Mouse (Mus musculus): Measurements from ENCODE around the gene Krt79. TPM values are rescaled to one million over a fixed set of nuclear protein-coding genes. Genes with fewer than 3 reads are reported as not detected.

Gene Krt79
- total RNA-seq (2014; fragmentation: Nextera tagmentation) (not detected in 2 replicates), total RNA-seq (2017) (not detected in 2 replicates)

DNA sequence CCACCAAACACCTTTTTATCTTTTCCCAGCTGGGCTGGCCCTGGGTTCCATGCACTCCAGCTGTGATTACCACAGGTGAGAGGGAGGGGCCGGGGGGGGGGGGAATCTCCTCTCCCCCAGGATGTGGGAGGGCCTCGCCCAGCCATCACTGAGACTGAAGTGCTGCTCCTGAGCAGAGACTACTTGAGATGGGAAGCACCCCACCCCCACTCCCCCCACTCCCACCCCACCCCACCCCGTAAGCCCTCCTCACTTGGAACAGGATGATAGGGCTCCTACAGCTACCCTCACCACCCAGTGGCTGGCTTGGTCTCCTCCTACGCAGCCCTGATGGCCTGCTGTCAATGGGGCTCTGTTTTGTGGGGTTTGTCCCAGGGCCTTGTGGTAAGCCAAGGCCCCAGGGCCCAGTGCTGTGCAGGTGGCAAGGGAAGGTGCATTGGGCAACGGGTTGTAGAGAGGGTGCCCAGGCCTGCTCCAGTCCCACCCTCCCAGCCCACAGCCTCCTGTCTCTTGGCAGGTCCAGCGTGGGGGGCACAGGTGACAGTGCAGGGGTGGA lies at the start of gene Krt79:
TSS of gene Krt79 (minus strand) at position 51 of the 556 bp plus-strand sequence.
- ATAC-seq (replicated peaks; ENCODE audit: poor library complexity, severe bottlenecking): no peak

DNA sequence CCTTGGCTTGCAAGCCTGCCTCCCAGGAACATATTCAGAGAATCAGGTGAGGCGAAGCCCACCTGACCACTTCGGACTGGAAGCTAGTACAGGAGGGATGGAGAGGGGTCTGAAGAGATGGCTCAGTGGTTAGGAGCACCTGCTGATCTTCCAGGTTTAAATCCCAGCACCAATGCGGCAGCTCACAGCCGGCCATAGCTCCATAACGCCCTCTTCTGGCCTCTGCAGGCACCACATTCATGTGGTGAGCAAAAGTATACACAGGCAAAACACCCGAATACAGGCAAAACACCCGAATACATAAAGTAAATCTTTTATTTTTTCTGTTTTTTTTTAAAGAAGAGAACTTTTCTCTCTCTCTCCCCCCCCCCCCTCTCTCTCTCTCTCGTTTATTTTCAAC lies 48.6 kb upstream of the Krt79 start:
- no peak for ATAC-seq (replicated peaks; ENCODE audit: poor library complexity, severe bottlenecking)

DNA sequence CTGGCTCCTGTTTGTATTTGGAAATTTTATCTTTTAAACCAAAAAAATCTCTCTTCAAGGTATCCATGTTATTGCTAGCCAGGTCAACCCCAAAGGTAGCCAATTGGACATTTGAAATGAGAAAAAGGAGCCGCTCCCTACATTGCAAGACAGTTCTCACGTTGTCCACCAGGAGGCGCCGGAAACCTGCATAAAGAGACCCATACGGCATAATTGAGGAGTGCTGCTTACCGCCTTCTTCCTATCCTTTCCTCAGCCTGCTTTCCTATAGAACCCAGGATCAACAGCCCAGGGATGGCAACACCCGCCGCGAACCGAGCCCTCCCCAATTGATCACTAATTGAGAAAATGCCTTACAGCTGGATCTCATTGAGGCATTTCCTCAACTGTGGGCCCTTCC lies 48.0 kb upstream of the Krt79 start:
- peak; percentile 31; the same call in 1 of the 2 replicates for ATAC-seq (replicated peaks; ENCODE audit: poor library complexity, severe bottlenecking)

DNA sequence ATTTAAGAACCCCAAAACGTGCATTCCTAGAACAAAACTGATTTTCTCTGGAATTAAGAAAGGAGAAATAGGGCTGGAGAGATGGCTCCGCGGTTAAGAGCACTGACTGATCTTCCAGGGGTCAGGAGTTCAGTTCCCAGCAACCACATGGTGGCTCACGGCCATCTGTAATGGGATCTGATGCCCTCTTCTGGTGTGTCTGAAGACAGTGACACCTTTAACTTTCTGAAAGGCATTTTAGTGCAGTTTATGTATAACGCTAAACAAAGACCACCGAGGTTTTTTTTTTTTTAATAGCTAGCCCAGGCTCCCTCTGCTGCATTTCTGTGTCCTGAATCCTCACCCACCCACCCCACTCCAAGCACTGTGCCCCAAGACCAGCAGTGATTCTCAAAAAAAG lies 44.6 kb upstream of the Krt79 start:
- no peak for ATAC-seq (replicated peaks; ENCODE audit: poor library complexity, severe bottlenecking)

DNA sequence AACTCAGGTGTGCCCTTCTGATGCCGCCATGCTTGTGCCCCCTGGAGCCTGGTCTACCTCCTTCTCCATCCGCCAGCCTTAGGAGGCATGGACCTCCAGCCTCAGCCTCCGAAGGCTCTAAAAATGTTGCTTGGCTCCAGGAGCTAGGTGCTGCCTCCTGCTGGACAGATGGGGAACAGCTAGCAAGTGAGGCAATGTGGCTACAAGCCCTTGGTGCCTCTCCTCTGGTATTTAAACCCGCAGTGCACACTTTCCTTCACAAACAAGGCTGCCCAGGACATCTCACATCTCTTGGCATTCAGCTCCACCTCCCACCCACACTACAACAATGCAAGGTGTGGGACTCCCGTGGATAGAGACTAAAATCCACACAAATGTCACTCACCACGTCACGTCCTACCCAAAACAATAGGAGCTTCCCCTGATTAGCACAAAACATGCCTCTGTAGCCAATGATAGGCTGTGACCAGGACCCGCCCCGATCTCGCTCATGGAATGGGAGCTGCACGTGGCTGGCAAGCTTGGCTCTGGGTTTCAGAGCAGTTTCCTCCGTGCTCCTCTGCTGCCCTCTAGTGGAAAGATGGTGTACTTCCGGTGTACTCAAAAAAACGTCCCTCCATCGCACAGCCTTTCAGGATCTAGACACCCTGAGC lies 44.0 kb upstream of the Krt79 start:
- ATAC-seq (replicated peaks; ENCODE audit: poor library complexity, severe bottlenecking): peak; percentile 91

DNA sequence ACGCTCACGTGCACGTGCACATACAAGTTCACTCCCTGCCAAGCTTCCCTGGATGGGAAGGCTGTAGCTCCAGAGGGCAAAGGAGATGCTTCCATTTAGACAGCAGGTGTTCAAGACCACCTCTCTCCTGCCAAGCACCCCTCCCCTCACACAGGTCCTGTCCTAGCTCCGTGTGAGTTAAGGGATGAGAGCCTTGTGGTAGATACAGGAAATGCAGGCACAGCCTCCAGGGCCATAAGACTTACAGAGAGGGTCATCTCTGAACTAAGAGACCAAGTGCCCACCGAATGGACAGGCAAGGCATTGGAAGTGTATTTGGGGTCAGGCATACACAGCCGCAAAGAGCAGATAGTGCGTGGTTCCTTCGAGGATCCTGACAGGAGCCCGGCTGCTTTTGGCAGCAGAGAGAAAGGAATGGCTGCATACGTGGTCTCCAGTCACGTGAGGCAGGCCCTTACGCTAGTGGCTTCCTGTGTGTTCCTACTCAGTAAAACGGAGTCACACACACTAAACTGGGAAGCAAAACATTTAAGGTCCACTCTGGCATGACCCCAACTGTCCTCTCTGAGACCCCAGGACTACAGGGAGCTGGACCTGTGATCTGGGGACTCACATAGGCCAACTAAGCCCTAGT lies 43.3 kb upstream of the Krt79 start:
- ATAC-seq (replicated peaks; ENCODE audit: poor library complexity, severe bottlenecking): no peak

DNA sequence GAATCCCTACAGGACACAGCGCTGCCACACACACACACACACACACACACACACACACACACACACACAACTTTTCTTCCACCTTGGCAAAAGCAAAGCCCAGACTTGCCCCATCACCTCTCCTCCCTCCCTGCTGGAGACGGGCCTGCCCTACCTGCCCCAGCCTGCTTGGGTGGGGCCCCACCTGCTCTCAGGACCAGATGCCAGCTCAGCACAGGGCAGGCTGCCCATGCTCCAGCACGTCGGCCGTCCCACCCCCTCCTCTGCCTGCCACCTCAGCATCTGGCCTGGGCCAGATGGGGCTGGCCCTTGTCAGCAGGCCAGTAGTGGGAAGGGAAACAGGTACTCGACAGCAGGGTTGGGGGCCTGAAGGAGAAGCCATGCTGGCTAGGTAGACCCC lies 40.7 kb upstream of the Krt79 start:
- ATAC-seq (replicated peaks; ENCODE audit: poor library complexity, severe bottlenecking): no peak

DNA sequence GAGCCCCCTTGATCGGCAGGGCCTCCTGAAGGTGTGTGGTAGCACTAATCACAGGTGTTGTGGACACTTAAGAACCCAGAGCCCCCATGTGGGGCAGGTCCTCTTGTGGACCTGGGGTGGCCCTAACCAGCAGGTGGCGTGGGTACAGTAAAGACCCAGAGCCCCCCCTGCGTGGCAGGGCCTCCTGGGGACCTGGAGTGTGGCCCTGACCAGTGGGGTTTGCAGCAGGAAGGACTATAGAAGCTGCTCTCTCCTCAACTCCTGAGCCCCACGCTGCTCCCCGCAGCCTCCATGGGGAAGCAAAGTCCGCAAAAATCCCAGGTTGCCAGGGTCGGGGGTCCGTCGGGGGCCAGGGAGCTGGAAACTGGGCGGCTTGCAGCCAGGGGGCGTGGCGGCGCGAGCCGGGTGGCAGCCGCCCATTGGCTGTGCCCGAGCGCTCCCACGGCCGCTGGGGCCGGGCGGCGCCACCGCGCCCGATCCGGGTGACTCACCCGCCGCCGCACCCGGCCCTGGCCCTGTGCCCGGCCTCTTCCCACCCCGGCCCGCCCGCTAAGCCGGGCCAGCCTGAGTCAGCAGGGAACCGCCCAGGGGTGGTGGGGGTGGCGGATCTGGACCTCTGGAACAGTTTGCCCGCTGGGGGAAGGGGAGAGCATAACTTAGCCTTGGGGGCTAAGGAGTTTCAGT lies 37.1 kb upstream of the Krt79 start:
- ATAC-seq (replicated peaks; ENCODE audit: poor library complexity, severe bottlenecking): peak; percentile 57

DNA sequence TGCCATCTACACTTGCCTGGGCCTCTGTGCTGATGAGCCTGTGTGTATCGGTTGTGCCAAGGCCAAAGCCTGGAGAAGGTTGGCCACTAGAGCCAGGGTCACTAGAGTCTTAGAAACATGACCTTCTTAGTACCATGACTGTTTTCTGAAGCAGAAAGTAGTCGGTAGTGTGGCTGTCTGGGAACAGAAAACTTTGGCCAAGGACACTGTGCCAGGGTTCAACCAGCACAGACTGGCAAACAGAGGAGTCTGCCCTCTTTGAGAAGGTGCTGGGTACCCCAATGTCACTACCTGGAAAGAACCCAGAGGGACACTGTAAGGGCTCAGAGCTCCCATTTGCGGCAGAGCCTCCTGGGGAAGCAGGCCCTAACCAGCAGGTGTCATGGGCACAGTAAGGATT lies 36.5 kb upstream of the Krt79 start:
- ATAC-seq (replicated peaks; ENCODE audit: poor library complexity, severe bottlenecking): no peak

DNA sequence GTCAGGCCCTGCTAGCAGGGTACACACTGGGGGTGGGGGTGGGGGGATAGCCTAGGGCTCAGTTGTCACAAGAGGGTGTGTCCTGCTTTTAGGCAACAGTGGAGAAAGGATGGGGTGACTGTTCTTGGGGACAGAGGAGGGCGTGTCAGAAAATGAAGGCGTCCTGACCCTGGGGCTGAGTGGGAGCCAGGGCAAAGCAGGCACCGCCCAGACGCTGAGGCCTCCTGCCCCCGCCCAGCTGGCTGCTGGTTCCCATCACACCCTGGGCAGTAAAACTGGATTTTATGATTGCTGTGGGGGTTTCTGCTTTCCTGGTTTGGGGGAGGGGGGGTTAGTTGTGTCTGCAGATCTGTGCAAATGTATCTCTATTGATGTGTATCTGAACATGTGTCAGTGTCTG lies 35.9 kb upstream of the Krt79 start:
- ATAC-seq (replicated peaks; ENCODE audit: poor library complexity, severe bottlenecking): no peak

DNA sequence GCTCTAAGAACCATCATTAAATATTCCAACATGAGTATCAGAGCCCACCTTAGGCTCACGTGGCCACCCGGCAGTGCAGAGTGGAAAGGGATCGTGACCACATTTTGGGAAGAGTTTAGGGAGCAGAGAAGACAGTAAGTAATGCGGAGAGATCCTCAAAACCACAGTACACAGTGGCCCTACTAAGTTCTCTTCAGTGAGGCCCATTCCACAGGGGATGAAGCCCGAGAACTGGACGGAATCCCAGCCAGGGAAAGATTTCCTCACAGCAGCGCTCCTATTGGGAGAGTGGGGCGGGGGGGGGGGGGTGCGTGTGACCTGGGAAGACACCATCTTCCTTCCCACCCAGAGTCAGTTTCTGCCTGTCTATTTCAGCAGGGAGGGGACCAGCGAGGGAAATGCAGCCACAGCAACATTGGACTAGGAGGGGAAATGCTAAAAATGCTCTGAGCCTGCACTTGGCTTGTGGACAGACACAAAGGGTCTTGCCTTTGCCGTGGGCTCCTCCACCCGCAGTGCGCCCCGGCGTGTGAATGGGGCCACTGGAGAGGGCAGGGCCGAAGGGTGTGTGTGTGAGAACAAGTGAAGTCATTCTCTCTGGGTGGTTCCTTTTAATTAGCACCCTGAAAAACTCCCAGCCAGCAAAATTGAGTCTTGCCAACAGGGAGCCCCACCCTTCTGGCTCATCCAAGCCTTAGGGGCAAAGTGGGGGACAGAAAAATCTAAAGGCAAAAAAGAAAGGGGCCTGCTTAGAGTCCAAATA lies 34.1 kb upstream of the Krt79 start:
- no peak for ATAC-seq (replicated peaks; ENCODE audit: poor library complexity, severe bottlenecking)

DNA sequence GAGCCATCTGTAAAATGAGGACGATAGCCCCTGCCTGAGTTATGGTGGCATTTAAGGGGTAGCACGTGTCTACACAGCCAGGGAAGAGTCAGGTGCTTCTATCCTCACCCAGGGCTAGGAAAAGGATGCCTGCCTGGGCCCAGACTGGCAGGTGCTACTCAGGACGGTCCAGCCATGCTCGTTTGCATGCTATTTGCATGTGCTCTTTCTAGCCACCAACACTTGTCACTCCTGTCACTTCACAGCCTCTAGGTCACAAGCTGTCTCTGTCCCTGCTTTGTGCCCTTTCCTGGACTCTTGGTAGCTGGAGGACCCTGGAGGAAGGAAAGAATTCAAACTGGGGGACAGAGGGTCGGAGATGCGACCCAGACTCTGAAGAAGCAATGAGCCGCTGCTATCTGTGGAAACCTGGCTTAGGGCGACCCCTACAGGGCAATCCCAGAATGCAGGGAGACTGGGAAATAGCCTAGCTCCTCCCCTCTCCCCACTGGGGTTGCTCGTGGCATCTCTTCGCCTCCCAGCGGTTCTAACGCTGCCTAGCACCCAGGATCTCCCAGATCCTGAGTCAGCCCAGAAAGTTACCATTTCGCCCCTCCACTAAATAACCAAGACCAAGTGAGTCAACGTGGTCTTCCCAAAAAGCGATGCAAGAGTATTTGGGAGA lies 33.4 kb upstream of the Krt79 start:
- ATAC-seq (replicated peaks; ENCODE audit: poor library complexity, severe bottlenecking): peak; percentile 72

DNA sequence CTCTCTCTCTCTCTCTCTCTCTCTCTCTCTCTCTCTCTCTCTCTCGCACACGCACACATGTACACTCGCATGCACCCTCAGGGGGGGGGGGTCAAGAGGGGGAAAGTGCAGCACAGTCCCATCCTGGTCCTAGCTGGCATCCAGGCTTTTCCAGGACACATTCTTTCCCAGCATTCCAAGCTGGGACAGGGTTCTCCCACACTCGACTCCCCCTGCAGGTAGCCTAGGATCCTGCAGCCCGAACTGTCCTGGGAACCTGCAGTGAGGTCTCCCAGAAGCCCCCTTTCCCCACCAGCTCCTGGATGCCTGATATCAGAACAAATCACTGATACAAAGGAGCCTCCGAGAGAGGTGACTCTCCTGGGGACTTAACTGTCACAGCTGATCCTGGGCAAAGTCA lies 30.4 kb upstream of the Krt79 start:
- ATAC-seq (replicated peaks; ENCODE audit: poor library complexity, severe bottlenecking): no peak

DNA sequence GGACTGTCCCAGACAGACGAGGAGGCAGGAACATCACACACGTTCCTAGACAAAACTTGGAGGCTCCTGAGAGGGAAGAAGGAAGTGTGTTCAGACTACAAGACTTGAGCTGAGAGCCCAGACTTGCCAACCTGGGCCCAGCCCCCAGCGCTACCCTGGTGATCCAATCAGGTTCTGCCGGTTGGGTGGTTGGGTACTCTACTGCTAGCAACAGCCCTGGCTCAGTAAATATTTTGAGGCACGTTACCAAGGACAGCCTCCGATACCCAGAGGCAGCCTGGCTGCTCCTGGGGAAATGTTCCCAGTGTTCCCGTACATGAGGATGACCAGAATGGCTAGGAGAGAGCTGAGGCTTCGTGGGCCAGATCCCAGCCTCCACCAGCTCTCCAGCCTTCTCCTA lies 26.7 kb upstream of the Krt79 start:
- ATAC-seq (replicated peaks; ENCODE audit: poor library complexity, severe bottlenecking): no peak

DNA sequence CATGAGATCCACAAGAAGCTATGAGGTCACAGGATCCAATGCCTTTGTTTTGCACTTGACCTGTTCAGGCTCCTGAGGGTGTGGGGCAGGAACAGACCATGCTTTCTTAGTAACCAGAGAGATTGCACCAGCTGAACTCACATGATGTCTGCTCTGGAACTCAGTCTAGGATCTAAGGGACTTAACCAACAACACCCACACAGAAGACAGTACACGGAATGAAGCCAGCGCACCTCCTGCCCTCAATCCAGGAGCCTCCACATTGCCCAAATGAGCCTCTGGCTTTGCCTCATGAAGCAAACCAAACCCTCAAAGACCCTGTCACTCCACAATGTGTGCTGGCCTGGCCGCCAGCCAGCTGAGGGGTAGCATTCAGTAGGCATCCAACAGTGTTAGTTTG lies 18.8 kb upstream of the Krt79 start:
- ATAC-seq (replicated peaks; ENCODE audit: poor library complexity, severe bottlenecking): no peak

DNA sequence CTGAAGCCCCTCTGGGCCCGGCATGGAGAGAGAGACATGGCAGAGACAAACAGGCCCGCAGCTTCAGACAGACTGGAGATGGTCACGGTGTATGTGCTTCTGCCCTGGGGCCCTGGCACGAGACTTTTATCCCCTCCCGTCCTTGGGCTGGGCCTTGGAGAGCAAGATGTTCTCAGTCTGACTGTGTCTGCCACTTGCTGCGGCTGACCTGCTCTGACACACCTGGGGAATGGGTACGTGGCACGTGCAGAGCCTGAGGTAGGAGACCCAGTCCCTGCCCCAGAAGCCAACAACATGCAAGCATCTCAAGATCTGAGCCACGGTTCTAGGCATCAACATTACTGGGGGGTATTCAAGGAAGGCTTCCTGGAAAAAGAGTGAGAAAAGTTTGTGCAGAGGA lies 14.1 kb upstream of the Krt79 start, which contains the start of gene Krt78:
TSS of gene Krt78 (minus strand) at position 101 of the 400 bp plus-strand sequence.
- no peak for ATAC-seq (replicated peaks; ENCODE audit: poor library complexity, severe bottlenecking)

DNA sequence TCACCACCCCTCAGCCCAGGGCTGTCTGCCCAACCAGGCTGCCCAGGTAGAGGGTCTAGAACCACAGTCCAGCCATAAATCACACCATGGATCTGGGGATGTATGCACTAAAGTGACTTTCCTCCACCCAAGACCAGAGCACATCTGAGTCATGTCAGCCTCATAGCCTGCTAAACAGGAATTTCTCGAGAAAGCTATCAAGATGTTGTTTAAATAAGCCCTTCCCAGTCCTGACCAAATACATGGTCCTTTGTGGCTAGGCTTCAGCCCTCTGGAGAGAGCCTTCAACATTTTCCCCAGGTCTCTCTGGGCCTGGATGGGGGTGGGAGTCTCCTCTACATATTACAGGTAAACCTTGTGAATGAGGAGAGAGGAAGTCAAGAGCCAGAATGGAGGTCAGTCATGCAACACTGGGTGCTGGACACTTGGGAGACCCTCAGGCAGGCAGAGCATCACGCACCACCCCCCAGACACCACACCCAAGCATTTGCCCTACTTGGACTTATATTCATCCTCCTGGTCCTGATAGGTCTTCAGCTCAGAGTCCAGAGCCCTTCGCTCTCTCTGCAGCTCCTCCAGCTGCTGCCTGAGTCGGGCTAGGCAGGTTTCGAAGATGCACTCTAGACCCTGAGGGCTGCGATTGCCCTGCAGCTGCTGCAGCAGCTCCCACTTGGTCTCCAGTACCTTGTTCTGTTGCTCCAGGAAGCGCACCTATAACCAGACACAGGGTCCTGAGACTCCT lies 12.8 kb upstream of the Krt79 start:
- ATAC-seq (replicated peaks; ENCODE audit: poor library complexity, severe bottlenecking): no peak

DNA sequence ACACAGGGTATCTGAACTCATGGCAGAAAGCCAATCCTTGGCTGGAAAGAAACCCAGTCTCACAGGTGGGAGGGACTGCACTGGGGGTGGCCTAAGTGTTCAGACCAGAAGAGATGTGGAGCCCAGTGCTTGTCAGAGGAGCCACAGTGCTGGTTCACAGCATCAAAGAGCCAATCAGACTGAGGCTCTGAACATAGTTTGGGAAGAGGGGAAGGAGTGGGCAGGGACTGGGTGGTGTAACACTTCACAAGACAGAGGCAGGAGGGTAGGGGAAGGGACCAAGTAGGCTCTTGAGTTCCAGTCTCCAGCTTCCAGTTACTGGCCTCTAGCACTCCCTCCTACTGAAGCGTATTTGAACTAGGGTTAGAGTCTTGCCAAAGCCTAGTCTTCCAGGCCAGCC lies 5.3 kb upstream of the Krt79 start:
- ATAC-seq (replicated peaks; ENCODE audit: poor library complexity, severe bottlenecking): no peak

DNA sequence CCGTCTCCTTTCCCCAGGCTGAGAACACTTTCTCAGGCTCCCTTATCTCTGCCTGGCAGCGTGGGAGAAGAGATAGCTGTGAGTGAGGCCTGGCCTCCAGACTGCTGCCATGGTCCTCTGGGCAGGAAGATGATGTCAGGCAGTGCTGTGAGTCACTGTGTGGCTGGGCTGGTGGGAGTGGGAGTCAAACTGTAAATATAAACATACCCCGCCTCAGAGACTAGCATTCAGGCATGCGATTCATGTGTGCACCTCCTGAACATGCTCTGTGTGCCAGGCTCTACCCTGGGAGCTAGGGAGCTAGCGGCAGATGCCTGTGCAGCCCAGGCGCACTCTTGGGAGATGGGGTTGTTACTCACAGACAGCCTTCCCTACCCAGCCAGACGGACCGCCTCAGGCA lies 1.8 kb upstream of the Krt79 start:
- ATAC-seq (replicated peaks; ENCODE audit: poor library complexity, severe bottlenecking): no peak

Data from granulocyte monocyte progenitor cell, adult 5-6 weeks (primary cell).